Mouse (Mus musculus): ENCODE data around the gene Paxip1.

DNA sequence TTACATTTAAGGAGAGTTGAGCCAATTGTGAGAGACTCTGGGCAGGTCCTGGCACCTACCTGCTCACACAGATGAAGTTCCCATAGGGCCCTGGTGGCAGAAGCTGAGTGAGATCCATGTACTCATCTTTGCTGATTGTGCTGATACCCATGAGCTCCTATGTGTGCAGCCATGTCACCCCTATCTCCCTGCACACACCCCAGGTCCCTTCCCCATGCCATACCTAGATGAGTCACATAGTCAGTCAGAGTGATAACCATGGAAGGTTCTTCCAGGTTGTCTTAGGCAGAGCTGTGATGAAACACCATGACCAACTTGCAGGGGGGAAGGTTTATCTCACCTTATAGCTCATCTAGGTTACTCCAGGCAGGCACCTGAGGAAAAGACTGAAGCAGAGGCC, 84.2 kb downstream of the Paxip1 start:
- no peak for TF ChIP-seq CTCF (IDR thresholded peaks at IDR 0.05; ENCODE audit: low read depth, low read length)
- no peak for TF ChIP-seq POLR2A (IDR thresholded peaks at IDR 0.05; ENCODE audit: borderline replicate concordance, low read depth, low read length)
